16 mouse cellular contexts compared by ENCODE assay signal in genomic region chr6:94391134-94391533, GRCm38 (mm10).
DNase-seq lines count a peak whose midpoint lies in the region; ATAC-seq and TF ChIP-seq lines count a peak whose summit lies in the region.
"Had no signal": no experiment of that assay in that cellular context is flagged by ENCODE, and none has a peak within 500 bp of the region (broad histone marks: within the 10 kb centered on the region; RNA-seq: fewer than 3 reads in every experiment).

No protein-coding gene starts in this region.

- H3K9me3 ChIP-seq in lung, embryonic 15.5 days, result no peaks in the 10 kb centered on the region
- no peaks in the 10 kb centered on the region for H3K9me3 ChIP-seq in intestine, postnatal 0 days (ENCODE audit: control insufficient read depth)
- no peaks in the 10 kb centered on the region for H3K9me3 ChIP-seq in kidney, embryonic 16.5 days (ENCODE audit: low read length)
- no peaks in the 10 kb centered on the region for H3K9me3 ChIP-seq in stomach, embryonic 16.5 days (replicated peaks; ENCODE audit: control insufficient read depth, low read length)
- H3K9me3 ChIP-seq: limb, embryonic 13.5 days; midbrain, embryonic 12.5 days had no signal

- H3K27ac ChIP-seq in lung, embryonic 15.5 days, result peak overlapping the region; percentile 84
- H3K27ac ChIP-seq in intestine, postnatal 0 days (ENCODE audit: low read depth, low read length), result peak overlapping the region; percentile 86
- H3K27ac ChIP-seq in kidney, embryonic 16.5 days (ENCODE audit: low read length), result peak overlapping the region; percentile 72
- peak overlapping the region; percentile 68 for H3K27ac ChIP-seq in stomach, embryonic 16.5 days (ENCODE audit: low read length)
- H3K27ac ChIP-seq: limb, embryonic 13.5 days; midbrain, embryonic 12.5 days had no signal

- no peak overlapping the region for H3K4me3 ChIP-seq in lung, embryonic 15.5 days
- H3K4me3 ChIP-seq in intestine, postnatal 0 days (ENCODE audit: low read depth, low read length), result no peak overlapping the region
- no peak overlapping the region for H3K4me3 ChIP-seq in kidney, embryonic 16.5 days (ENCODE audit: low read length)
- no peak overlapping the region for H3K4me3 ChIP-seq in stomach, embryonic 16.5 days (replicated peaks; ENCODE audit: low read length)
- H3K4me3 ChIP-seq: limb, embryonic 13.5 days; midbrain, embryonic 12.5 days had no signal

- H3K36me3 ChIP-seq in lung, embryonic 15.5 days, result no peaks in the 10 kb centered on the region
- H3K36me3 ChIP-seq in intestine, postnatal 0 days (ENCODE audit: control insufficient read depth, insufficient read depth), result no peaks in the 10 kb centered on the region
- no peaks in the 10 kb centered on the region for H3K36me3 ChIP-seq in kidney, embryonic 16.5 days (ENCODE audit: insufficient read depth, low read length)
- H3K36me3 ChIP-seq in stomach, embryonic 16.5 days (ENCODE audit: control insufficient read depth, insufficient read depth, low read length), result no peaks in the 10 kb centered on the region
- H3K36me3 ChIP-seq: limb, embryonic 13.5 days; midbrain, embryonic 12.5 days had no signal

- ATAC-seq in lung, embryonic 15.5 days (ENCODE audit: borderline replicate concordance, extremely low read depth, low FRiP score, low TSS enrichment), result no peak
- peak; percentile 59 for ATAC-seq in intestine, postnatal 0 days
- peak; percentile 78 for ATAC-seq in kidney, embryonic 16.5 days (ENCODE audit: low FRiP score, low TSS enrichment)
- ATAC-seq in stomach, embryonic 16.5 days (ENCODE audit: insufficient read depth, low FRiP score), result no peak
- ATAC-seq: forebrain, postnatal 0 days had no signal

- no peaks in the 10 kb centered on the region for H3K27me3 ChIP-seq in lung, embryonic 15.5 days
- no peaks in the 10 kb centered on the region for H3K27me3 ChIP-seq in intestine, postnatal 0 days (replicated peaks; ENCODE audit: control insufficient read depth, insufficient read depth, low read length)
- no peaks in the 10 kb centered on the region for H3K27me3 ChIP-seq in kidney, embryonic 16.5 days (ENCODE audit: insufficient read depth, low read length)
- H3K27me3 ChIP-seq in stomach, embryonic 16.5 days (ENCODE audit: control insufficient read depth, insufficient read depth, low read length), result no peaks in the 10 kb centered on the region
- H3K27me3 ChIP-seq: CH12.LX; limb, embryonic 13.5 days; midbrain, embryonic 12.5 days had no signal

- TF ChIP-seq CTCF in intestine, postnatal 0 days (IDR thresholded peaks at IDR 0.05; ENCODE audit: low read depth), result no peak

- H3K4me1 ChIP-seq in lung, embryonic 15.5 days, result peaks cover 32% of the 10 kb centered on the region
- H3K4me1 ChIP-seq in intestine, postnatal 0 days (replicated peaks; ENCODE audit: control insufficient read depth, insufficient read depth, low read length), result peaks cover 4% of the 10 kb centered on the region; the same call in 1 of the 2 replicates
- H3K4me1 ChIP-seq in kidney, embryonic 16.5 days (ENCODE audit: insufficient read depth, low read length), result peaks cover 12% of the 10 kb centered on the region; the same call in 1 of the 2 replicates
- H3K4me1 ChIP-seq in stomach, embryonic 16.5 days (ENCODE audit: control insufficient read depth, insufficient read depth, low read length), result peaks cover 5% of the 10 kb centered on the region; the same call in 1 of the 2 replicates
- H3K4me1 ChIP-seq: midbrain, embryonic 12.5 days had no signal

- no peak overlapping the region for H3K4me2 ChIP-seq in lung, embryonic 15.5 days
- H3K4me2 ChIP-seq in intestine, postnatal 0 days (replicated peaks; ENCODE audit: low read depth), result no peak overlapping the region
- no peak overlapping the region for H3K4me2 ChIP-seq in kidney, embryonic 16.5 days (replicated peaks; ENCODE audit: low read depth, low read length)
- no peak overlapping the region for H3K4me2 ChIP-seq in stomach, embryonic 16.5 days (ENCODE audit: low read depth, low read length)
- H3K4me2 ChIP-seq: limb, embryonic 13.5 days; midbrain, embryonic 12.5 days had no signal

- no peak overlapping the region for H3K9ac ChIP-seq in lung, embryonic 15.5 days
- H3K9ac ChIP-seq in intestine, postnatal 0 days (ENCODE audit: low read depth, low read length), result no peak overlapping the region
- H3K9ac ChIP-seq in kidney, embryonic 16.5 days (replicated peaks; ENCODE audit: low read length), result no peak overlapping the region
- no peak overlapping the region for H3K9ac ChIP-seq in stomach, embryonic 16.5 days (ENCODE audit: low read length)
- H3K9ac ChIP-seq: forebrain, postnatal 0 days; limb, embryonic 13.5 days; midbrain, embryonic 12.5 days had no signal

- 21% methylated on average over 5 of the region's 5 CpGs for WGBS in lung, embryonic 15.5 days
- WGBS in intestine, postnatal 0 days, result 18% methylated on average over 5 of the region's 5 CpGs
- 37% methylated on average over 5 of the region's 5 CpGs for WGBS in kidney, embryonic 16.5 days
- 30% methylated on average over 5 of the region's 5 CpGs for WGBS in stomach, embryonic 16.5 days

- intact Hi-C loops in gastrocnemius, postnatal 14 days (cut with DNase I; ENCODE audit: low total_unique reads), result no loop called here

- no peak for DNase-seq in lung, postnatal 25 days (ENCODE audit: low spot score)
- no peak for DNase-seq in layer of hippocampus, postnatal 14 days (ENCODE audit: low spot score in 2 of 2)
- DNase-seq in embryo, embryonic 9.5 days (ENCODE audit: extremely low spot score), result no peak
- DNase-seq in gastrocnemius, postnatal 14 days, result no peak
- DNase-seq: cerebellum, adult 18-20 months; forebrain, postnatal 0 days; gastrocnemius, postnatal 10 days; right cerebral cortex, postnatal 25 days; thymus, postnatal 36 days had no signal

Comparison
In these comparisons a context has a peak if more than half of its experiments do, and no peak if none do; other contexts are left out.
1. ATAC-seq: peak in intestine, postnatal 0 days (single experiment) and kidney, embryonic 16.5 days (single experiment); none in lung, embryonic 15.5 days (single experiment) and stomach, embryonic 16.5 days (single experiment).
2. Peak in every context shown above with its lines, with median percentiles within 50 percentile points of each other: H3K27ac ChIP-seq.